Mouse (Mus musculus): ENCODE measurements at regions not wholly inside any gene's neighbourhood (a gene's known extent, or its start where the extent isn't known, plus 50 kb on each side); places are given as distances from the start of the nearest gene placed in this dataset.
A peak's percentile ranks its signal among the peaks of the same experiment; 100 is the strongest.

- 48% methylated on average over 5 of the region's 5 CpGs for WGBS (ENCODE audit: insufficient replicate concordance)
- ATAC-seq (ENCODE audit: insufficient read depth) (no peak), DNase-seq (ENCODE audit: low read depth in 3 of 3, low spot score in 3 of 3) (no peak)
- TF ChIP-seq EP300 (IDR thresholded peaks at IDR 0.05; ENCODE audit: low read depth) (no peak), CTCF (IDR thresholded peaks at IDR 0.05; ENCODE audit: low read depth) (no peak)
- H3K4me1 ChIP-seq (replicated peaks; ENCODE audit: control insufficient read depth in 2 of 2, insufficient read depth in 2 of 2, low read length in 1 of 2) = no peaks in the 10 kb centered on the region
- no peaks in the 10 kb centered on the region for H3K9me3 ChIP-seq (ENCODE audit: control insufficient read depth, low read length)
- no peak overlapping the region for H3K27ac ChIP-seq
- H3K4me3 ChIP-seq (ENCODE audit: insufficient read depth in 1 of 2, low read depth in 2 of 2, low read length in 2 of 2) = no peak overlapping the region
- H3K9ac ChIP-seq (replicated peaks) = no peak overlapping the region
- no peak overlapping the region for H3K4me2 ChIP-seq (ENCODE audit: low read depth)
- no peaks in the 10 kb centered on the region for H3K36me3 ChIP-seq (replicated peaks; ENCODE audit: control insufficient read depth, insufficient read depth, low read depth)
- no peaks in the 10 kb centered on the region for H3K27me3 ChIP-seq (ENCODE audit: control insufficient read depth, insufficient read depth, low read length)
Observed at GRCm38 (mm10) chr16:5661918-5662317, 223.2 kb upstream of the Rbfox1 start.

- H3K9me3 ChIP-seq (ENCODE audit: control insufficient read depth, low read length) = no peaks in the 10 kb centered on the region
- H3K27ac ChIP-seq = no peak overlapping the region
- no peaks in the 10 kb centered on the region for H3K4me1 ChIP-seq (replicated peaks; ENCODE audit: control insufficient read depth in 2 of 2, insufficient read depth in 2 of 2, low read length in 1 of 2)
- H3K27me3 ChIP-seq (ENCODE audit: control insufficient read depth, insufficient read depth, low read length) = no peaks in the 10 kb centered on the region
- ATAC-seq (ENCODE audit: insufficient read depth) (no peak), DNase-seq (ENCODE audit: low read depth in 3 of 3, low spot score in 3 of 3) (no peak)
- no peak overlapping the region for H3K4me3 ChIP-seq (ENCODE audit: insufficient read depth in 1 of 2, low read depth in 2 of 2, low read length in 2 of 2)
- TF ChIP-seq CTCF (IDR thresholded peaks at IDR 0.05; ENCODE audit: low read depth) = no peak
- TF ChIP-seq EP300 (IDR thresholded peaks at IDR 0.05; ENCODE audit: low read depth) = no peak
- WGBS (ENCODE audit: insufficient replicate concordance) = 46% methylated on average over 1 of the region's 1 CpGs
- no peak overlapping the region for H3K4me2 ChIP-seq (ENCODE audit: low read depth)
- no peak overlapping the region for H3K9ac ChIP-seq (replicated peaks)
- no peaks in the 10 kb centered on the region for H3K36me3 ChIP-seq (replicated peaks; ENCODE audit: control insufficient read depth, insufficient read depth, low read depth)
Observed at GRCm38 (mm10) chr16:5651551-5651950, 233.6 kb upstream of the Rbfox1 start.

- Histone ChIP-seq H3K9ac (replicated peaks) (no peak overlapping the region), H3K4me3 (ENCODE audit: insufficient read depth in 1 of 2, low read depth in 2 of 2, low read length in 2 of 2) (no peak overlapping the region), H3K36me3 (replicated peaks; ENCODE audit: control insufficient read depth, insufficient read depth, low read depth) (no peaks in the 10 kb centered on the region), H3K27ac (no peak overlapping the region), H3K27me3 (ENCODE audit: control insufficient read depth, insufficient read depth, low read length) (no peaks in the 10 kb centered on the region), H3K9me3 (ENCODE audit: control insufficient read depth, low read length) (no peaks in the 10 kb centered on the region), H3K4me2 (ENCODE audit: low read depth) (no peak overlapping the region), H3K4me1 (replicated peaks; ENCODE audit: control insufficient read depth in 2 of 2, insufficient read depth in 2 of 2, low read length in 1 of 2) (no peaks in the 10 kb centered on the region)
- TF ChIP-seq CTCF (IDR thresholded peaks at IDR 0.05; ENCODE audit: low read depth) (no peak), EP300 (IDR thresholded peaks at IDR 0.05; ENCODE audit: low read depth) (no peak)
- WGBS (ENCODE audit: insufficient replicate concordance) = 49% methylated on average over 4 of the region's 4 CpGs
- DNase-seq (ENCODE audit: low read depth in 3 of 3, low spot score in 3 of 3) = no peak
- no peak for ATAC-seq (ENCODE audit: insufficient read depth)
Observed at GRCm38 (mm10) chr16:5651002-5651401, 234.2 kb upstream of the Rbfox1 start.

GRCm38 (mm10) chr16:5639956-5640355 lies 245.2 kb upstream of the Rbfox1 start:
- ATAC-seq (ENCODE audit: insufficient read depth) (no peak), DNase-seq (ENCODE audit: low read depth in 3 of 3, low spot score in 3 of 3) (peak in 1 of 3 experiments; percentile 4)
- no peak overlapping the region for H3K27ac ChIP-seq
- no peak overlapping the region for H3K9ac ChIP-seq (replicated peaks)
- H3K4me2 ChIP-seq (ENCODE audit: low read depth) = no peak overlapping the region
- H3K27me3 ChIP-seq (ENCODE audit: control insufficient read depth, insufficient read depth, low read length) = no peaks in the 10 kb centered on the region
- H3K36me3 ChIP-seq (replicated peaks; ENCODE audit: control insufficient read depth, insufficient read depth, low read depth) = no peaks in the 10 kb centered on the region
- no peaks in the 10 kb centered on the region for H3K9me3 ChIP-seq (ENCODE audit: control insufficient read depth, low read length)
- WGBS (ENCODE audit: insufficient replicate concordance) = 40% methylated on average over 5 of the region's 5 CpGs
- no peaks in the 10 kb centered on the region for H3K4me1 ChIP-seq (replicated peaks; ENCODE audit: control insufficient read depth in 2 of 2, insufficient read depth in 2 of 2, low read length in 1 of 2)
- no peak for TF ChIP-seq CTCF (IDR thresholded peaks at IDR 0.05; ENCODE audit: low read depth)
- TF ChIP-seq EP300 (IDR thresholded peaks at IDR 0.05; ENCODE audit: low read depth) = no peak
- H3K4me3 ChIP-seq (ENCODE audit: insufficient read depth in 1 of 2, low read depth in 2 of 2, low read length in 2 of 2) = no peak overlapping the region

- ATAC-seq (ENCODE audit: insufficient read depth) = no peak
- 45% methylated on average over 3 of the region's 3 CpGs for WGBS (ENCODE audit: insufficient replicate concordance)
Observed at GRCm38 (mm10) chr16:5629996-5630395, 255.2 kb upstream of the Rbfox1 start.

More at GRCm38 (mm10) chr16:5629996-5630395, 255.2 kb upstream of the Rbfox1 start:
- Histone ChIP-seq H3K4me3 (ENCODE audit: insufficient read depth in 1 of 2, low read depth in 2 of 2, low read length in 2 of 2) (no peak overlapping the region), H3K9me3 (ENCODE audit: control insufficient read depth, low read length) (no peaks in the 10 kb centered on the region), H3K36me3 (replicated peaks; ENCODE audit: control insufficient read depth, insufficient read depth, low read depth) (no peaks in the 10 kb centered on the region), H3K4me1 (replicated peaks; ENCODE audit: control insufficient read depth in 2 of 2, insufficient read depth in 2 of 2, low read length in 1 of 2) (no peaks in the 10 kb centered on the region), H3K27ac (no peak overlapping the region), H3K9ac (replicated peaks) (no peak overlapping the region), H3K4me2 (ENCODE audit: low read depth) (no peak overlapping the region), H3K27me3 (ENCODE audit: control insufficient read depth, insufficient read depth, low read length) (no peaks in the 10 kb centered on the region)
- no peak for DNase-seq (ENCODE audit: low read depth in 3 of 3, low spot score in 3 of 3)
- TF ChIP-seq CTCF (IDR thresholded peaks at IDR 0.05; ENCODE audit: low read depth) = no peak
- TF ChIP-seq EP300 (IDR thresholded peaks at IDR 0.05; ENCODE audit: low read depth) = no peak

All from liver, embryonic 14.5 days (tissue).